Mouse (Mus musculus) embryonic facial prominence, embryonic 10.5 days (tissue): ENCODE measurements around the gene Myo1d. TPM values are rescaled to one million over a fixed set of nuclear protein-coding genes. Genes with fewer than 3 reads are reported as not detected.

ENCODE experiments used
- DNase-seq: peaks from one replicate; pipeline ENCODE4 v3.0.0-alpha.2; 2017; ENCODE audit warnings: low spot score
- H3K27ac ChIP-seq: fragments of 300-500 bp; sonication (generic); replicated peaks from 2 replicates; pipeline ENCODE4 v1.5.1; 2016; ENCODE audit warnings: mild to moderate bottlenecking
- H3K27me3 ChIP-seq: fragments of 300-500 bp; sonication (generic); replicated peaks from 2 replicates; pipeline ENCODE4 v1.6.1; 2016; ENCODE audit warnings: low read depth, mild to moderate bottlenecking; ENCODE audit not compliant: poor library complexity, severe bottlenecking
- H3K36me3 ChIP-seq: fragments of 300-500 bp; sonication (generic); replicated peaks from 2 replicates; pipeline ENCODE4 v1.6.1; 2016; ENCODE audit warnings: mild to moderate bottlenecking, moderate library complexity
- H3K4me1 ChIP-seq: fragments of 300-500 bp; sonication (generic); 2 replicates; pipeline ENCODE4 v1.6.1; 2016
- H3K4me3 ChIP-seq: fragments of 300-500 bp; sonication (generic); 2 replicates; pipeline ENCODE4 v1.5.1; 2016; ENCODE audit warnings: mild to moderate bottlenecking, moderate library complexity
- H3K9me3 ChIP-seq: fragments of 300-500 bp; sonication (generic); 2 replicates; pipeline ENCODE4 v1.6.1; 2016; ENCODE audit warnings: mild to moderate bottlenecking
- WGBS: fragments of 180-500 bp; shearing (Covaris S2); methylation state at CpG from one replicate; pipeline ENCODE4 v1.1.7; 2016; 5-methylcytosine and 5-hydroxymethylcytosine counted together
- polyA plus RNA-seq: library from polyadenylated mRNA; unstranded; fragments of >200 nt; fragmentation: Nextera tagmentation; extraction: Ambion mirVana; gene quantifications from 2 replicates; pipeline ENCODE4 v1.2.1, GENCODE M21; 2016

The Myo1d gene
- polyA plus RNA-seq, 1 experiment from 2014 or later: 4.0 TPM

DNA sequence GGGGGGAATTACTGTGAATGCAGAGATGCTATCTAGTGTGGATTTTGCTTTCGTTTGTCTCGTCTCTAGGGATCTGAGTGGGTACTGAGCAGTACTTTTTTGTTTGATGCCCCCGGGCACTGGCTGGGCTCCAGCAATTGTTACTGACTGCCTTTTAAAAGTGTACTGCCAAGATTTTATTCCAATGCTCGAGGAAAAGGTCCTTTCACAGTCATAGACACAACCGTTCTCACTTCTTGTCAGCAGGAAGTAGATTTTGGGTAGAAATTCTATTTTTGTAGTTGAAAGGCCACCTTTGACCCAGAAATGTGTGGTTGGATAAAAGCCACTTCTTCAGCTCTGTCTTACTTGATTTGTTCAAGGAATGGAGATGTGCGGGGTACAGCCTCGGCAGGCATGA, 266.0 kb downstream of the Myo1d start:
- no peak for DNase-seq
- 64% methylated on average over 7 of the region's 7 CpGs for WGBS
- Histone ChIP-seq H3K4me1 (peaks cover 38% of the 10 kb centered on the region), H3K27ac (no peak overlapping the region), H3K4me3 (no peak overlapping the region), H3K36me3 (no peaks in the 10 kb centered on the region), H3K27me3 (peaks cover 3% of the 10 kb centered on the region; the same call in 1 of the 2 replicates), H3K9me3 (no peaks in the 10 kb centered on the region)

DNA sequence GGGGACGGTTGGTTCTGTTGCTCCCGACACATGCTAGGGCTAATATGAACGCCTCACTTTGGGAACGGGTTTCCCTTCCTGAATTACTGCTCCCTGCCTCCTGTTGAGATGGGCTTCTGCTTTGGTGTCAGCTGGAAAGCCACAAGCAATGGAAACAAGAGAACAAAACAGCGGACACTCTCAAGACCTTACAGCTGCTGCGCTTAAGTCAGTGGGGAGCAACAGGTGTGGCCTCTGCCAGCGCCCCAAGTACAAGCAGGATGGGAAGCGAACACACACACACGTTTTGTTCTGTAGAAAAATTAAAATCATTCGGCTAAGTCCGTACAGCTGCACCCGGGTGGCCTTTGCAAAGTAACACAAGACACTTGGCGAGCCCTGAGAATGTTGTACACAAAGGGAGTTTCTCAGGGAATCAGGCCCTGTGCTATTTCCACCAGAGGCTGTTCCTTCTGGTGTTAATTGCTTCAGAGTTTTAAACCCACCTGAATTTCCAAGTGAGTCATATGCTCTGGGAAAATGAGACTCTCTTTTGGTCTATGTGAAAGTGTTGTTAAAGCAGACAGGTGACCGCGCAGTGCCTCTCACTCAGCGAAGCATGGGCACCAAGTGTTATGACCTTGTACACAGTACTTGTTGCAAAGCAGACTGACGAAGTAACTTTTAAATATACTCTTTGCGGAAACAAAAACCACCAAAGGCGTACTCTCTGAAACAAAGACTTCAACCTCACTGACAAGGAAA, 267.3 kb downstream of the Myo1d start:
- Histone ChIP-seq H3K36me3 (no peaks in the 10 kb centered on the region), H3K27me3 (peaks cover 3% of the 10 kb centered on the region; the same call in 1 of the 2 replicates), H3K4me1 (peaks cover 35% of the 10 kb centered on the region), H3K27ac (no peak overlapping the region), H3K9me3 (no peaks in the 10 kb centered on the region), H3K4me3 (no peak overlapping the region)
- 77% methylated on average over 19 of the region's 19 CpGs for WGBS
- DNase-seq: no peak

DNA sequence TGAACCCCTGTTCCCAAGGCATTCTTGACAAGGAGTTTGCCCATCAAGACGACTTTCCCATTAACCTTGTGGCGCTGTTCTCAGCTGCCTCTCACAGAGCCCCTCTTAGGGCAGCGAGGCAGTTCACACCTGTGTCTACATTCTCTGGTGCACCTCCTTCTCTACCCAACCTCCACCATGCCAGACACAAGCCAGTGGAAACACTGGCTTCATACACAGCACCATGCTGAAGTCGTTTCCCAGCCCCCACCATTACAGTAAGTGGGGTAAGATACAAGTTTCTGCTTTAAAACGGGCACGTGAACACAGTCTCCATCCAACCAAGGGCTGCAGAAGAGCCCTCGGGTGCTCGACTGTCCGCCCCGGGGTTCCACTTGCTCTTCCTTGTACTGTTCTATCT, 269.7 kb downstream of the Myo1d start:
- no peaks in the 10 kb centered on the region for H3K36me3 ChIP-seq
- peaks cover 34% of the 10 kb centered on the region for H3K4me1 ChIP-seq
- no peak overlapping the region for H3K27ac ChIP-seq
- no peak overlapping the region for H3K4me3 ChIP-seq
- DNase-seq: no peak
- WGBS: 88% methylated on average over 10 of the region's 10 CpGs
- no peaks in the 10 kb centered on the region for H3K27me3 ChIP-seq
- no peaks in the 10 kb centered on the region for H3K9me3 ChIP-seq

DNA sequence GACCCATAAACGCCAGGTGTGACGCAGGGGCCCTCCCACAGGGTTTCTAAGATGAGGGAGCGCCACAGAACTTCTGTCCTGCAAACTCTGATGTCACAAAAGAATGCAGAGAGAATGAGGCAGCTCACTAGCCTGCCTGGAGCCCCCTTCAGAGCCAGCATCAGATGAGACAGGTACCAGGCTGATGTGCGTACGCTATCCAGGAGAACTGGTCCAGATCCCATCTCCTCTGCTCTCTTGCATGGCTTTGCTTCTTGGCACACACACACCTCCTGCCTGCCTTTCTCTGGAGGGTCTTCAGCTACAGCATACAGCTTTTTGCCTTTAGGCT, 270.7 kb downstream of the Myo1d start:
- no peak overlapping the region; the same call in 1 of the 2 replicates for H3K27ac ChIP-seq
- no peak for DNase-seq
- H3K4me1 ChIP-seq: peaks cover 40% of the 10 kb centered on the region
- 77% methylated on average over 5 of the region's 5 CpGs for WGBS
- H3K36me3 ChIP-seq: no peaks in the 10 kb centered on the region
- no peak overlapping the region for H3K4me3 ChIP-seq
- no peaks in the 10 kb centered on the region for H3K27me3 ChIP-seq
- no peaks in the 10 kb centered on the region for H3K9me3 ChIP-seq

DNA sequence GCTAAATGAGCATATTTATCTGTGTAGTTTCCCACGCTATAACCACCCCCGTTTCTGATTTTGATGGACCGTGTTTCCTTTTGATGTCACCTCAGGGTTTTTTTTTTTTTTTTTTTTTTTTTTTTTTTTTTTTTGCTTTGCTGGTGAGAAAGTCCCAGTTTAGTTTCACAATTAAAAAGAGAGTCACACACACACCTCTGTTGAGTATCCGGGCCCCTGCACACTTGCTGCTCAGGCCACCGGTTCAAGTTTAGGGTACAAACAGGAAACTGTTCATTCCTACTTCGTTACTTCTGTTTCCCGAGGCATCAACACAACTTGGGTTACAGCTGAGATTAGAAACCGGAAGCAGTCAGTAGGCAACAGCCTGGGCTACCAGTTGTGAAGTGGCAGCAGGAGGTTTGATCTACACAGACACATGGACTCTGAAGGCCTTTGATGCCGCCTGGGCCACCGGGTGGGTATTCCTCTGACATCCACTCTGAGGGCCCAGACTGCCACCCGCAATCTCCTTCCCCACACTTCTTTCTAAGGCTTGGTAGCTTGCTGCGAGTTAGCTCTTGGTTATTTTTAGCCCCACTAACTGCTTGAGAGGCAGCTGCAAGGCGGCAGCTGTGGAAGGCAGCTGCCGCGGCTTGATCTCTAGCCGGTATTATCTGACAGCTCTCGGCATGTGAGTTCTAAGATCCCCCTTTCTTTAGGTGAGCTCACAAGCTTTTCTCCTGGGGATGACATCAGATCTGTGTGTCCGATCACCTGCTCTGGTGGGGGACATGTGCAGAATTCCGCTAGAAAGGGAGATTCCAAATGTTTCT, 271.3 kb downstream of the Myo1d start:
- H3K36me3 ChIP-seq: no peaks in the 10 kb centered on the region
- H3K27me3 ChIP-seq: no peaks in the 10 kb centered on the region
- no peak for DNase-seq
- H3K9me3 ChIP-seq: no peaks in the 10 kb centered on the region
- 45% methylated on average over 19 of the region's 19 CpGs for WGBS
- no peak overlapping the region; the same call in 1 of the 2 replicates for H3K27ac ChIP-seq
- H3K4me1 ChIP-seq: peaks cover 44% of the 10 kb centered on the region
- no peak overlapping the region for H3K4me3 ChIP-seq

DNA sequence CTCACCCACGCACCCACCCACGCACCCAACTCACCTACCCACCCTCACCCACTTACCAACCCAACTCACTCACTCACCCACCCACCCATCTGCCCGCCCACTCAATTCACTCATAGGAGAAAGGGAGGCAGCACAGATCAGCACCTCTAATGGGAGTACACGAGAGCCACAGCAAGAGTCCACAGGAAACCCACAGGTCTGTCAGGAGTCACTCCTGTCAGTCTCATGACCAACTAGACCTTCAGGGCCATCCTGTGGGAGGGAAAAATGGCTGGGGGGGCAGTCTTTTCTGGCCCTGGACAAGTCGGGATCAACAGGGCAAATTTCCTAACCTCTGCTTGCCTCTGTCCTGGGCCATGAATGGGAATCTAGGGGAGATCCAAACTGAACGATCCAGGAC, 272.0 kb downstream of the Myo1d start:
- 85% methylated on average over 6 of the region's 6 CpGs for WGBS
- Histone ChIP-seq H3K27me3 (no peaks in the 10 kb centered on the region), H3K27ac (no peak overlapping the region), H3K4me1 (peaks cover 42% of the 10 kb centered on the region), H3K36me3 (no peaks in the 10 kb centered on the region), H3K9me3 (no peaks in the 10 kb centered on the region), H3K4me3 (no peak overlapping the region)
- DNase-seq: no peak

DNA sequence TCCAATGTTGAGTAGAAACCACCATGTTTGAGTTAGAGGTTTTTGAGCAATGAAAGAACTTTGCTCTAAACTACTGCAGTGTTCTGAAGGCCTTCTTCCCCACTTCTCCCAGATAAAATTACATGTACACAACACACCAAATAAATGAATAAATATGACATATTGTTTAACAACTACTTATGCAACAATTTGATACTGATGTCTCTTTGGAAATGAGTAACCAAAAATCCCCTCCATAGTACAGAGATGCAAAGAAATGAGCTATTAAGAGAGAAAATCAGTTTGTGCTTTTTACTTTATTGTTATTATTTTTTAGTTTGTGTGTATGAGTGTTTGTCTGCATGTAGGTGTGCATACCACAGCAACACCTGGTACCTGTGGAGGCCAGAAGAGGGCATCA, 273.3 kb downstream of the Myo1d start:
- Histone ChIP-seq H3K4me1 (peaks cover 37% of the 10 kb centered on the region), H3K4me3 (no peak overlapping the region), H3K27ac (no peak overlapping the region), H3K27me3 (no peaks in the 10 kb centered on the region), H3K36me3 (no peaks in the 10 kb centered on the region), H3K9me3 (no peaks in the 10 kb centered on the region)
- DNase-seq: no peak

DNA sequence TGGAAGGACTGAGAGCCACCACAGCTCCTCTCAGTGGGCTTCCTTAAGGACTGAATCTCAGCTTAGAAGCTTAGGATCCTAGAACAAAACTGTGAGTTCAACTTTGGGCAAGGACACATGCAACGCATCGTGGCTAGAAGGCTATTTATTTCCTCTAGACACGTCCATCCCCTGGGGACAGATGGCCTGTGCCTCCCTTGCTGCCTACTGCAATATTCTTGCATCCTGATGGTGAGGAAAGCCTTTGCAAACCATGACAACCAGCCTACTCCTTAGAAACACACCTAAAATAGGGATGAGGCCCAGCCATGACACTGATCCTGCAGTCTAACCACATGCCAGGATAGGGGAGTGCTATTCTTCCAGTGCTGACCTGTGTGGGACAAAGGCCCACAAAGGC, 274.2 kb downstream of the Myo1d start:
- Histone ChIP-seq H3K9me3 (no peaks in the 10 kb centered on the region), H3K27ac (0 out of 2 replicates have a peak overlapping the region, but pooled peaks have one; percentile 86), H3K36me3 (no peaks in the 10 kb centered on the region), H3K27me3 (no peaks in the 10 kb centered on the region), H3K4me3 (no peak overlapping the region), H3K4me1 (peaks cover 37% of the 10 kb centered on the region)
- 78% methylated on average over 3 of the region's 3 CpGs for WGBS
- DNase-seq: no peak

DNA sequence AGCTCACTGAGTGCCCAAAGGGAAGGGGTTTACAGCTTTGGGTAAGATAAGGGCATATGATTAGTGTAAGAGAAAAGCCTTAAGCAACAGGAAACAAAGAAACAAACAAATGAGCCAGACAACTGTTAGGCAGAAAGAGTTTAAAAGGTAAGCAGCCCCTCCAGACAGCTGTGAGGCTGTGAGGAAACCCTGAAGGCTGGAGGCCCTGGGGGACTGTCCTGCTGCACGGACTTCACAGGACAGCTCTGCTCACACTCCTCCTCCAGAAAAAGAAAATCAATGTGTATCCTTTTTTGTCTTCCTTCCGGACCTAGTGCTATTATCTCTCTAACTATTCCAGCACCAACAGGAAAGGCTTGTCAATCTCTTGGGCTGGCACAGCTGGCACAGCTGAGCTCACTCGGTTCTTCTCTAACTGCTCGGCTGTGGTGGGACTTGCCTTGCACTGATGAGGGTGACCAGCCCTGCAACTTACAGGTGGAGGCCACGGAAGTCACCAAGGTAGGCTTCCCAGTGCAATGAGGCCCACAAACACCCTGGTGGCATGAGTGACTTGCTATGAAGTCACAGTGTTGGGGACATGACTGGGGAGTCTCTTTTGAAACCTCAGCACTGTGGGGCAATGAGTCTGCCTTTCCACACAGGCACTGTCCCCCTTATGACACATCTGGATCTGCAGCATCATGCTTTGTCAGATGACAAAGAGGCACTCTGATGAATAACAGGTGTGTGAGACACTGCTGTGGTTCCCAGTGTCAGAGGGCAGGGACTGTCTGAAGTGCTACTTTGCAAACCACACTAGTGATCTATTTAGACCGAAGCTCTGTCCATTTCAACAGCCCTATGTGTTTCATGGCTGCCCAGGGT, 275.1 kb downstream of the Myo1d start:
- Histone ChIP-seq H3K27me3 (no peaks in the 10 kb centered on the region), H3K4me3 (peak overlapping the region; percentile 4; the same call in 1 of the 2 replicates), H3K36me3 (no peaks in the 10 kb centered on the region), H3K9me3 (no peaks in the 10 kb centered on the region), H3K4me1 (peaks cover 37% of the 10 kb centered on the region), H3K27ac (peak overlapping the region; percentile 86)
- DNase-seq: no peak
- WGBS: 43% methylated on average over 6 of the region's 6 CpGs

DNA sequence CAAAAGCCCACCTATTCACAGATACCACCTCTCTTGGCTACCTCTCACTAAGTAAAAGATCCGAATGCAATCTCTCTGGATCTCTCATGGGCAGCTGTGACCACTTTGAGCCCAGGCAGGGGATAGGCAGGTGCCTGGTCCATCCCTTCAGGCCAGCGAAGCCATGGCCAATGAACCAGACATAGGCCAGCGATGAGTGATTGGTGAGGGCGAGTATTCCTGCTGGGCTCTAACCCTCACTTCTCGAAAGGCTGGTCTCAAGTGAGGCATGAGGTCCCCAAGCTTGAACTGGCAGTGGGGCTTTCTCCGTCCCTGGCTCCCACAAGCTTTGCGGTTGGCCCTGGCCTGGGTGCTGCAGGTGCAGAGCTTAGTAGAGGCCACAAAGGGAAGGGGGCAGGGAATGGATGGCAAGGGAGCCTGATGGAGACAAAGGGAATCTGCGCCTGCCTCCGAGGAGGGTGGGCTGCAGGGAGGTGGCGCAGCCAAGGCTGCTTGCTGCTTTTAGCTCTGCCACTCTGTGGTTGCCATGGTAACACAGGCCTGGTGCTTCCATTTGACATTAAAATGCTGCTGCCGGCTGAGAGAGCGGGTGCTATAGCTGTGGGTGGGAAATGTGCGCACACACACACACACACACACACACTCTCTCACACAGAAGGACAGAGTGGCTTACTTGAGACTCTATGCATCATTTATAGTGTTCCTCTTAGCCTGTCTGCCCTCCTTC, 275.9 kb downstream of the Myo1d start:
- H3K4me3 ChIP-seq: peak overlapping the region; percentile 4; the same call in 1 of the 2 replicates
- peaks cover 40% of the 10 kb centered on the region for H3K4me1 ChIP-seq
- WGBS: 25% methylated on average over 13 of the region's 13 CpGs

DNA sequence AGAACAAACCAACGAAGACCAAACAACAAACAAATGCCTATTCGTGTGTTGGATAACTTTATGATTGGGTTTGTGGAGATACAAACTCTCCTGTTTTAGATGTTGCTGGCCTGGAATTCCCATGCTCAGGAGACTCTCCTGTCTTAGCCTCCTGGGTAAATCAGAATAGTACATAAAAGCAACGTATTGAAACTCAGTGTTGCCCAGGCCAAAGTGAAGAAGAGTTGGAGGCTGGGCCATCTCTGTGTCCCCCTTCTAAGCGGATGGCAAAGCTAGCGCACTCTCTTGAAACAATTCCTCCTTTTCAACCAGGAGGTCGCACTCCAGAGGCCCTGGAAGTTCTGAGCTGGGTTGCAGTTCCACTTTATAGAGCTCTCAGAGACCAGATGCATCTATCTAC, 276.5 kb downstream of the Myo1d start:
- no peak for DNase-seq
- peaks cover 38% of the 10 kb centered on the region for H3K4me1 ChIP-seq
- H3K4me3 ChIP-seq: no peak overlapping the region
- WGBS: 84% methylated on average over 6 of the region's 6 CpGs
- H3K9me3 ChIP-seq: no peaks in the 10 kb centered on the region
- H3K27ac ChIP-seq: peak overlapping the region; percentile 86
- H3K36me3 ChIP-seq: no peaks in the 10 kb centered on the region
- no peaks in the 10 kb centered on the region for H3K27me3 ChIP-seq

More for the DNA sequence above, 275.9 kb downstream of the Myo1d start:
- H3K9me3 ChIP-seq: no peaks in the 10 kb centered on the region
- DNase-seq: peak; percentile 77
- peak overlapping the region; percentile 86 for H3K27ac ChIP-seq
- H3K27me3 ChIP-seq: no peaks in the 10 kb centered on the region
- no peaks in the 10 kb centered on the region for H3K36me3 ChIP-seq

DNA sequence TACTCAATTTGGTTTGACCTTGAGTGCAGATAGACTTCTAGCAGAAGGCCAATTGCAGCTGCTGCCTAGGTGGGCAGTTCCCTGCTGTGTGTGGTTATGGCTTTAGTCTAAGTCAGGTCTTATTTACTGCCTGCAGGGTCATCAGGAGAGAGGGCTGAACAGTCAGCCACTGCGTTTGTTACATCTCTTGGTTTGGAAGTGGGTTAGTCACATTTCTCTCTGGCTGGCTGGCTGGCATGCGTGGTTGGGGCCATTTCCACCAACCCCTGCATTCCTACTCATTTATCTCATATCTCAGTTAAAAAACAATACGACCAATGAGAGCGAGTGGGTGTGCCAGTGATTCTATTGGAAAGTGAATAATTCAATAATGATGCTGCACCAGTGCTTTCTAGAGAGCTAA, 280.3 kb downstream of the Myo1d start:
- 77% methylated on average over 4 of the region's 4 CpGs for WGBS

More for the DNA sequence above, 280.3 kb downstream of the Myo1d start:
- Histone ChIP-seq H3K4me3 (no peak overlapping the region), H3K9me3 (no peaks in the 10 kb centered on the region), H3K27me3 (no peaks in the 10 kb centered on the region), H3K4me1 (peaks cover 26% of the 10 kb centered on the region), H3K36me3 (no peaks in the 10 kb centered on the region), H3K27ac (no peak overlapping the region)
- no peak for DNase-seq
